ENCODE assay signal across 24 mouse cellular contexts in the genomic region with DNA sequence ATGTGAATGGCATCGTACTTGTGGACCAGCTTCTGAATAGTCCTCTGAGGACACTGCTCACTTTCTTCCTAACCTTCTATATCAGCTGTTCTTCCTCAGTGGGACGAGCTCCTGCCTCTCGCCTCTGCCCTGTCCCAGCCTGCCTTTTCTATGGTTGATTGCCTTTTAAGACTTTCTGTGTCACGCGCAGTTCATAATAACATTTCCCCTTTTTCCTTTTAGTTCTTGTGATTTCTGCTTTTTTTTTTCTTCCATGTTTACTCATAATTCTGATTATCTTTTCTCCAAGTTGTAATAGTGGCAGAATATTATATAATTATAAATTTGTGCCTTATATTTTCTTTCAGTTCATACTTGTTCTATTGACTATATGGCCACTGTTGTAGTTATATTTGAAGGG.
"Had no signal": no experiment of that assay in that cellular context is flagged by ENCODE, and none has a peak within 500 bp of the region (broad histone marks: within the 10 kb centered on the region; RNA-seq: fewer than 3 reads in every experiment).

No protein-coding gene starts in this region.

- H3K9me3 ChIP-seq: heart, embryonic 13.5 days; heart, embryonic 15.5 days; hindbrain, embryonic 13.5 days; hindbrain, embryonic 15.5 days; intestine, embryonic 15.5 days; limb, embryonic 10.5 days; limb, embryonic 12.5 days had no signal

- H3K27ac ChIP-seq: heart, adult 2 months; heart, embryonic 13.5 days; heart, embryonic 15.5 days; hindbrain, embryonic 13.5 days; hindbrain, embryonic 15.5 days; intestine, embryonic 15.5 days; layer of hippocampus, adult 2 months; limb, embryonic 10.5 days; limb, embryonic 12.5 days had no signal

- H3K27me3 ChIP-seq: heart, embryonic 13.5 days; heart, embryonic 15.5 days; hindbrain, embryonic 13.5 days; hindbrain, embryonic 15.5 days; intestine, embryonic 15.5 days; limb, embryonic 12.5 days had no signal

- ATAC-seq: inflammation-experienced regulatory T-cells, adult 6 months; intestine, embryonic 15.5 days; intestine, postnatal 0 days had no signal

- H3K4me2 ChIP-seq: heart, embryonic 11.5 days; heart, embryonic 13.5 days; heart, embryonic 15.5 days; hindbrain, embryonic 13.5 days; hindbrain, embryonic 15.5 days; intestine, embryonic 15.5 days; limb, embryonic 12.5 days; liver, embryonic 11.5 days had no signal

- H3K36me3 ChIP-seq: heart, embryonic 13.5 days; heart, embryonic 15.5 days; hindbrain, embryonic 13.5 days; hindbrain, embryonic 15.5 days; intestine, embryonic 15.5 days; limb, embryonic 12.5 days had no signal

- H3K9ac ChIP-seq: heart, embryonic 13.5 days; heart, embryonic 15.5 days; hindbrain, embryonic 13.5 days; hindbrain, embryonic 15.5 days; intestine, embryonic 15.5 days; limb, embryonic 12.5 days had no signal

- DNase-seq: gastrocnemius, postnatal 14 days; gastrocnemius, postnatal 36 days; heart, adult 11 months; heart, adult 2 months; heart, postnatal 14 days; heart, postnatal 36 days; kidney, adult 18-20 months; kidney, adult 8-10 months; kidney, postnatal 10 days; kidney, postnatal 25 days; kidney, postnatal 4 days; liver had no signal

- H3K4me3 ChIP-seq: heart, adult 2 months; heart, embryonic 13.5 days; heart, embryonic 15.5 days; hindbrain, embryonic 13.5 days; hindbrain, embryonic 15.5 days; intestine, embryonic 15.5 days; layer of hippocampus, adult 2 months; limb, embryonic 10.5 days; limb, embryonic 12.5 days had no signal
